Mouse (Mus musculus) forebrain, postnatal 0 days (tissue): ENCODE measurements around the gene Soga3. TPM values are rescaled to one million over a fixed set of nuclear protein-coding genes. Genes with fewer than 3 reads are reported as not detected.
A peak's percentile ranks its signal among the peaks of the same experiment; 100 is the strongest.

Experiments used
- ATAC-seq: fragments of 200-750 bp; cut with Nextera tagmentation; 2 replicates; pipeline ENCODE4 v1.8.0; 2017; ENCODE audit warnings: mild to moderate bottlenecking, moderate library complexity
- DNase-seq: peaks from one replicate; pipeline ENCODE4 v3.0.0-alpha.2; 2015
- H3K27ac ChIP-seq: fragments of 300-500 bp; sonication (generic); 2 replicates; pipeline ENCODE4 v1.5.1; 2014; ENCODE audit warnings: low read depth, mild to moderate bottlenecking, antibody characterized with exemption, low read length, moderate library complexity, mixed read lengths
- H3K27me3 ChIP-seq: fragments of 300-500 bp; sonication (generic); 2 replicates; pipeline ENCODE4 v1.6.1; 2014; ENCODE audit warnings: mild to moderate bottlenecking, low read length, mixed read lengths; ENCODE audit not compliant: insufficient read depth
- H3K36me3 ChIP-seq: fragments of 300-500 bp; sonication (generic); 2 replicates; pipeline ENCODE4 v1.6.1; 2014; ENCODE audit warnings: mild to moderate bottlenecking, moderate library complexity; ENCODE audit not compliant: insufficient read depth
- H3K4me1 ChIP-seq: fragments of 300-500 bp; sonication (generic); 2 replicates; pipeline ENCODE4 v1.6.1; 2014; ENCODE audit warnings: antibody characterized with exemption; ENCODE audit not compliant: insufficient read depth
- H3K4me2 ChIP-seq: fragments of 300-500 bp; sonication (generic); 2 replicates; pipeline ENCODE4 v1.6.1; 2014; ENCODE audit warnings: low read depth, mild to moderate bottlenecking, moderate library complexity
- H3K4me3 ChIP-seq: fragments of 300-500 bp; sonication (generic); 2 replicates; pipeline ENCODE4 v1.5.1; 2014; ENCODE audit warnings: low read depth, low read length, mixed read lengths
- H3K9ac ChIP-seq: fragments of 300-500 bp; sonication (generic); 2 replicates; pipeline ENCODE4 v1.6.1; 2014; ENCODE audit warnings: mild to moderate bottlenecking
- H3K9me3 ChIP-seq: fragments of 300-500 bp; sonication (generic); 2 replicates; pipeline ENCODE4 v1.6.1; 2016; ENCODE audit warnings: low read length
- CTCF ChIP-seq: sonication (generic); IDR thresholded peaks from 2 replicates; pipeline ENCODE4 v1.5.1; 2016; ENCODE audit warnings: antibody characterized with exemption, control low read depth, low read depth
- WGBS: fragments of 180-500 bp; shearing (Covaris S2); extraction: QIAGEN DNeasy Blood & Tissue Kit; methylation state at CpG from one replicate; pipeline ENCODE4 v1.1.7; 2014; 5-methylcytosine and 5-hydroxymethylcytosine counted together
- polyA plus RNA-seq: library from polyadenylated mRNA; unstranded; fragments of >200 nt; fragmentation: Nextera tagmentation; extraction: Ambion mirVana; gene quantifications from 2 replicates; pipeline ENCODE4 v1.2.1, GENCODE M21; 2015
- total RNA-seq: library from RNA; depleted of rRNA; stranded (reverse); fragments of >200 nt; gene quantifications from 2 replicates; pipeline ENCODE4 v1.2.3, GENCODE M21; 2014

The Soga3 gene
- total and polyA plus RNA-seq, 2 experiments from 2014 or later, result 129 to 180 TPM

GRCm38 (mm10) chr10:29206730-29207129, 63.1 kb downstream of the Soga3 start:
- Histone ChIP-seq H3K4me1 (no peaks in the 10 kb centered on the region), H3K9ac (no peak overlapping the region), H3K4me3 (no peak overlapping the region), H3K27me3 (no peaks in the 10 kb centered on the region), H3K4me2 (no peak overlapping the region), H3K9me3 (no peaks in the 10 kb centered on the region), H3K36me3 (peaks cover 28% of the 10 kb centered on the region), H3K27ac (no peak overlapping the region)
- DNase-seq, result peak; percentile 69
- ATAC-seq, result peak; percentile 58
- TF ChIP-seq CTCF, result peak; percentile 82

- ATAC-seq (no peak), DNase-seq (no peak)
- Histone ChIP-seq H3K36me3 (peaks cover 19% of the 10 kb centered on the region), H3K9me3 (no peaks in the 10 kb centered on the region), H3K9ac (no peak overlapping the region), H3K27ac (no peak overlapping the region), H3K4me1 (no peaks in the 10 kb centered on the region), H3K4me2 (no peak overlapping the region), H3K4me3 (no peak overlapping the region), H3K27me3 (no peaks in the 10 kb centered on the region)
- 54% methylated on average over 3 of the region's 3 CpGs for WGBS
- no peak for TF ChIP-seq CTCF
Measured at GRCm38 (mm10) chr10:29208735-29209134, 65.1 kb downstream of the Soga3 start.

- H3K4me3 ChIP-seq, result no peak within 1 kb of the TSS
- DNase-seq (peak; percentile 50), ATAC-seq (peak; percentile 88)
- no peak within 1 kb of the TSS for H3K4me2 ChIP-seq
- H3K27me3 ChIP-seq, result no peaks in the 10 kb centered on the region
- 3% methylated on average over 4 of the region's 4 CpGs for WGBS
- no peak for TF ChIP-seq CTCF
- H3K4me1 ChIP-seq, result no peaks in the 10 kb centered on the region
- H3K9ac ChIP-seq, result no peak within 1 kb of the TSS
- no peak within 1 kb of the TSS; the same call in 1 of the 2 replicates for H3K27ac ChIP-seq
- peaks cover 8% of the 10 kb centered on the region; the same call in 1 of the 2 replicates for H3K36me3 ChIP-seq
- no peaks in the 10 kb centered on the region for H3K9me3 ChIP-seq
Measured at GRCm38 (mm10) chr10:29211453-29211852, 67.8 kb downstream of the Soga3 start, which contains the start of gene 9330159F19Rik. TSS of gene 9330159F19Rik (plus strand) at chr10:29211606.

- Histone ChIP-seq H3K36me3 (peaks cover 7% of the 10 kb centered on the region; the same call in 1 of the 2 replicates), H3K27me3 (no peaks in the 10 kb centered on the region), H3K4me3 (no peak overlapping the region), H3K27ac (no peak overlapping the region), H3K4me2 (no peak overlapping the region), H3K4me1 (0 out of 2 replicates have a peak, but pooled peaks cover 3% of the 10 kb centered on the region), H3K9ac (no peak overlapping the region), H3K9me3 (no peaks in the 10 kb centered on the region)
- WGBS, result 15% methylated on average over 3 of the region's 3 CpGs
- DNase-seq, result no peak
- ATAC-seq, result peak; percentile 61
- no peak for TF ChIP-seq CTCF
Measured at GRCm38 (mm10) chr10:29213534-29214100, 70.0 kb downstream of the Soga3 start.

GRCm38 (mm10) chr10:29216957-29217356, 73.3 kb downstream of the Soga3 start:
- Histone ChIP-seq H3K4me1 (0 out of 2 replicates have a peak, but pooled peaks cover 3% of the 10 kb centered on the region), H3K36me3 (peaks cover 5% of the 10 kb centered on the region), H3K9me3 (no peaks in the 10 kb centered on the region), H3K27me3 (no peaks in the 10 kb centered on the region), H3K4me2 (no peak overlapping the region), H3K27ac (no peak overlapping the region), H3K9ac (no peak overlapping the region), H3K4me3 (no peak overlapping the region)
- no peak for DNase-seq
- TF ChIP-seq CTCF, result no peak
- no peak for ATAC-seq
- WGBS, result 88% methylated on average over 1 of the region's 1 CpGs

GRCm38 (mm10) chr10:29217451-29217850, 73.8 kb downstream of the Soga3 start:
- Histone ChIP-seq H3K36me3 (peaks cover 10% of the 10 kb centered on the region), H3K4me2 (no peak overlapping the region), H3K27ac (no peak overlapping the region), H3K9me3 (no peaks in the 10 kb centered on the region), H3K27me3 (no peaks in the 10 kb centered on the region), H3K9ac (no peak overlapping the region), H3K4me3 (no peak overlapping the region), H3K4me1 (0 out of 2 replicates have a peak, but pooled peaks cover 3% of the 10 kb centered on the region)
- DNase-seq (no peak), ATAC-seq (peak; percentile 58; the same call in 1 of the 2 replicates)
- WGBS, result 54% methylated on average over 2 of the region's 2 CpGs
- no peak for TF ChIP-seq CTCF

GRCm38 (mm10) chr10:29225329-29225728, 81.7 kb downstream of the Soga3 start:
- H3K27ac ChIP-seq, result no peak overlapping the region

More at GRCm38 (mm10) chr10:29225329-29225728, 81.7 kb downstream of the Soga3 start:
- no peak overlapping the region for H3K4me3 ChIP-seq
- H3K4me1 ChIP-seq, result no peaks in the 10 kb centered on the region
- no peaks in the 10 kb centered on the region for H3K27me3 ChIP-seq
- H3K9ac ChIP-seq, result no peak overlapping the region
- no peak for ATAC-seq
- H3K9me3 ChIP-seq, result no peaks in the 10 kb centered on the region
- peaks cover 48% of the 10 kb centered on the region for H3K36me3 ChIP-seq
- 92% methylated on average over 4 of the region's 4 CpGs for WGBS
- DNase-seq, result no peak
- TF ChIP-seq CTCF, result no peak
- no peak overlapping the region for H3K4me2 ChIP-seq
